Mouse (Mus musculus): ENCODE measurements around the gene Spata19. TPM values are rescaled to one million over a fixed set of nuclear protein-coding genes. Genes with fewer than 3 reads are reported as not detected.

Gene Spata19
- total RNA-seq (2023) = not detected

DNA sequence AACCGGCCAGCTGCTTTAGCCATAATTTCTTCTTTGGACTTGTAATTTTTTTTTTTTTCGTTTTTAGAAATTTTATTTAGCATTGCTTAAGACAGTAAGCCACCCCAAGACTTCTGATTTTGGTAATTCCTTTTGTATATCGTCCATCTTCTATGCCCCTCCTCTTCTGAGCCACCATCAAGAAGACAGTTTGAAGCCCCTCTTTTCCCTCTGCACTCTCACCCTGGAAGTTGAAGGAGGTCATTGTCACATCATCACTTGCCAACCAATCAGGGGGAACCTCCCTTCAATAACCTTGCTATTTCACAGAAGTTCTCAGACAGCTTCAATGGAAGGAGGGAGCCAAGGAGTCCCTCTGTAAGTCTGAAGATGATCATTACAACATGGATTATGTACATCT, at the start of gene Spata19:
Gene Spata19, plus strand, starts transcription at position 301 of the 400 bp plus-strand sequence.

Other genes starting within 250 kb of the Spata19 start
- gene Jam3, start 241.4 kb upstream of the Spata19 start, total RNA-seq (2023) = not detected
- under 1 TPM; 0.36 to 0.67 TPM for gene Igsf9b, start 97.6 kb upstream of the Spata19 start, total RNA-seq (2023)

All from T-cell, adult 66 days (primary cell).